Mouse (Mus musculus) CD4-positive naive resting alpha-beta T cell, adult 76 days (primary cell): ENCODE data around the gene Lgals7. TPM values are rescaled to one million over a fixed set of nuclear protein-coding genes. Genes with fewer than 3 reads are reported as not detected.

Experiments
- total RNA-seq: library from RNA; stranded (reverse); gene quantifications from one replicate; pipeline ENCODE4 v1.2.4, GENCODE M21; 2023

The Lgals7 gene
- not detected for total RNA-seq

GRCm38 (mm10) chr7:28863540-28863939, at the start of gene Lgals7:
Gene Lgals7 (plus strand): TSS chr7:28863853.

GRCm38 (mm10) chr7:28824941-28825685, 38.5 kb upstream of the Lgals7 start, which contains the start of gene Ech1:
Gene Ech1 (plus strand): TSS chr7:28825217.

GRCm38 (mm10) chr7:28833723-28834347, 29.8 kb upstream of the Lgals7 start, which contains the start of gene Lgals4:
Gene Lgals4 (plus strand): TSS chr7:28833854.

GRCm38 (mm10) chr7:28881199-28881598, 17.5 kb downstream of the Lgals7 start, which contains the start of gene Capn12:
Gene Capn12 (plus strand): TSS chr7:28881422.

Other genes with a start within 250 kb of the Lgals7 start
- not detected for gene Acp7, start 232.5 kb upstream of the Lgals7 start, total RNA-seq
- 2.4 TPM for gene Fbxo27, start 171.0 kb upstream of the Lgals7 start, total RNA-seq
- 16.8 TPM for gene Fbxo17, start 147.0 kb upstream of the Lgals7 start, total RNA-seq
- 26.1 TPM for gene Mrps12, start 122.0 kb upstream of the Lgals7 start, total RNA-seq
- gene Sars2, start 121.9 kb upstream of the Lgals7 start, total RNA-seq = 18.8 TPM
- gene Ccer2, start 107.7 kb upstream of the Lgals7 start, total RNA-seq = not detected
- gene Sirt2, start 97.1 kb upstream of the Lgals7 start, total RNA-seq = 66.8 TPM
- 65.7 TPM for gene Nfkbib, start 96.3 kb upstream of the Lgals7 start, total RNA-seq
- gene Rinl, start 74.9 kb upstream of the Lgals7 start, total RNA-seq = 108 TPM
- 728 TPM for gene Hnrnpl, start 55.3 kb upstream of the Lgals7 start, total RNA-seq
- gene Ech1, start 38.6 kb upstream of the Lgals7 start, total RNA-seq = 50.3 TPM
- 14.5 TPM for gene Lgals4, start 30.0 kb upstream of the Lgals7 start, total RNA-seq
- gene Capn12, start 17.6 kb downstream of the Lgals7 start, total RNA-seq = not detected
- gene Actn4, start 98.5 kb downstream of the Lgals7 start, total RNA-seq = 127 TPM
- gene Eif3k, start 118.0 kb downstream of the Lgals7 start, total RNA-seq = 283 TPM
- gene Map4k1, start 118.2 kb downstream of the Lgals7 start, total RNA-seq = 94.9 TPM